Mouse (Mus musculus) embryonic facial prominence, embryonic 13.5 days (tissue): ENCODE results near the gene Aqp1. TPM values are rescaled to one million over a fixed set of nuclear protein-coding genes. Genes with fewer than 3 reads are reported as not detected.

Experiments
- ATAC-seq: fragments of 200-750 bp; cut with Nextera tagmentation; 2 replicates; pipeline ENCODE4 v1.8.0; 2017; ENCODE audit warnings: low read depth; ENCODE audit not compliant: insufficient number of reproducible peaks, insufficient read depth, low FRiP score, low TSS enrichment
- H3K27ac ChIP-seq: fragments of 300-500 bp; sonication (generic); 2 replicates; pipeline ENCODE4 v1.5.1; 2015; ENCODE audit warnings: moderate library complexity, mild to moderate bottlenecking, inconsistent platforms
- H3K27me3 ChIP-seq: fragments of 300-500 bp; sonication (generic); 2 replicates; pipeline ENCODE4 v1.6.1; 2015; ENCODE audit warnings: mild to moderate bottlenecking, inconsistent platforms
- H3K36me3 ChIP-seq: fragments of 300-500 bp; sonication (generic); 2 replicates; pipeline ENCODE4 v1.6.1; 2015; ENCODE audit warnings: mild to moderate bottlenecking, inconsistent platforms
- H3K4me1 ChIP-seq: fragments of 300-500 bp; sonication (generic); 2 replicates; pipeline ENCODE4 v1.6.1; 2015; ENCODE audit warnings: inconsistent platforms
- H3K4me2 ChIP-seq: fragments of 300-500 bp; sonication (generic); 2 replicates; pipeline ENCODE4 v1.6.1; 2015; ENCODE audit warnings: moderate library complexity, mild to moderate bottlenecking, inconsistent platforms
- H3K4me3 ChIP-seq: fragments of 300-500 bp; sonication (generic); 2 replicates; pipeline ENCODE4 v1.5.1; 2015; ENCODE audit warnings: mild to moderate bottlenecking, inconsistent platforms
- H3K9ac ChIP-seq: fragments of 300-500 bp; sonication (generic); 2 replicates; pipeline ENCODE4 v1.6.1; 2015; ENCODE audit warnings: mild to moderate bottlenecking, inconsistent platforms
- H3K9me3 ChIP-seq: fragments of 300-500 bp; sonication (generic); 2 replicates; pipeline ENCODE4 v1.6.1; 2016; ENCODE audit warnings: inconsistent platforms
- WGBS: fragments of 180-500 bp; shearing (Covaris S2); methylation state at CpG from one replicate; pipeline ENCODE4 v1.1.7; 2015; ENCODE audit warnings: mixed read lengths; 5-methylcytosine and 5-hydroxymethylcytosine counted together
- polyA plus RNA-seq: library from polyadenylated mRNA; unstranded; fragments of >200 nt; fragmentation: Nextera tagmentation; extraction: Ambion mirVana; gene quantifications from 2 replicates; pipeline ENCODE4 v1.2.1, GENCODE M21; 2015

The Aqp1 gene
- polyA plus RNA-seq, 1 experiment from 2014 or later = 46.6 TPM

GRCm38 (mm10) chr6:55367126-55367525, 30.9 kb downstream of the Aqp1 start:
- Histone ChIP-seq H3K36me3 (no peaks in the 10 kb centered on the region), H3K4me3 (no peak overlapping the region), H3K27me3 (no peaks in the 10 kb centered on the region), H3K9ac (no peak overlapping the region), H3K4me1 (no peaks in the 10 kb centered on the region), H3K4me2 (no peak overlapping the region), H3K9me3 (no peaks in the 10 kb centered on the region), H3K27ac (no peak overlapping the region)
- ATAC-seq = no peak

- Histone ChIP-seq H3K27ac (no peak overlapping the region), H3K27me3 (no peaks in the 10 kb centered on the region), H3K4me1 (0 out of 2 replicates have a peak, but pooled peaks cover 3% of the 10 kb centered on the region), H3K4me3 (no peak overlapping the region), H3K9me3 (no peaks in the 10 kb centered on the region), H3K9ac (no peak overlapping the region), H3K4me2 (no peak overlapping the region), H3K36me3 (no peaks in the 10 kb centered on the region)
- no peak for ATAC-seq
- 82% methylated on average over 6 of the region's 6 CpGs for WGBS
These were observed 34.6 kb downstream of the Aqp1 start for GRCm38 (mm10) chr6:55370831-55371230.

DNA sequence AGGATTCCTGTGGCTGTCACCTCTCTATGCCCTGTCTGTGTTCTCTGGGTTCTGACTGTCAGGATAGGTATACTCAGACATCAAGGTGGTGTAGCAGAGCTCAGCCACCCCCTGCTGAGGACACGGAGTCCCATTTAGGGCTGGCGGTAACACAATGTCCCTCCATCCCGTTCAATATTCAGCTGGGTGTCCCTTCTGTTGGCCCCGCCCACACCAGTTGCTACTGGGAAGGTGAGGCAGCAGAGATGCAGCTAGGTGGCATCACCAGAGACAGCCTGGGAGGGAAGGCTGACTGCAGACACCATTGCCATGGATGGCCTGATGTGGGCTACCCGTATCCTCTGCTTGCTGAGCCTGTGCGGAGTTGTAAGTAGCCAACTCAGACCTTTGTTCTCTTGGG, 39.8 kb downstream of the Aqp1 start, which contains the start of gene Ghrhr:
TSS of gene Ghrhr (plus strand) at position 220 of the 400 bp plus-strand sequence.
- Histone ChIP-seq H3K27me3 (peaks cover 4% of the 10 kb centered on the region; the same call in 1 of the 2 replicates), H3K36me3 (no peaks in the 10 kb centered on the region), H3K4me2 (no peak within 1 kb of the TSS), H3K4me3 (no peak within 1 kb of the TSS), H3K27ac (no peak within 1 kb of the TSS), H3K9me3 (no peaks in the 10 kb centered on the region), H3K4me1 (peaks cover 9% of the 10 kb centered on the region; the same call in 1 of the 2 replicates), H3K9ac (no peak within 1 kb of the TSS)
- no peak for ATAC-seq
- whole genome bisulfite sequencing = 74% methylated on average over 6 of the region's 6 CpGs

- 68% methylated on average over 5 of the region's 5 CpGs for WGBS
- H3K9ac ChIP-seq = no peak overlapping the region
- no peak overlapping the region for H3K4me2 ChIP-seq
- no peak overlapping the region for H3K4me3 ChIP-seq
- H3K9me3 ChIP-seq = no peaks in the 10 kb centered on the region
- ATAC-seq = no peak
- H3K4me1 ChIP-seq = peaks cover 9% of the 10 kb centered on the region; the same call in 1 of the 2 replicates
- no peak overlapping the region for H3K27ac ChIP-seq
- peaks cover 4% of the 10 kb centered on the region; the same call in 1 of the 2 replicates for H3K27me3 ChIP-seq
- H3K36me3 ChIP-seq = no peaks in the 10 kb centered on the region
These were observed 40.3 kb downstream of the Aqp1 start for GRCm38 (mm10) chr6:55376511-55376910.

- Histone ChIP-seq H3K4me2 (no peak overlapping the region), H3K4me3 (no peak overlapping the region), H3K36me3 (no peaks in the 10 kb centered on the region), H3K27me3 (peaks cover 4% of the 10 kb centered on the region; the same call in 1 of the 2 replicates), H3K9me3 (no peaks in the 10 kb centered on the region), H3K9ac (no peak overlapping the region), H3K27ac (no peak overlapping the region), H3K4me1 (peaks cover 9% of the 10 kb centered on the region; the same call in 1 of the 2 replicates)
- 77% methylated on average over 4 of the region's 4 CpGs for WGBS
- no peak for ATAC-seq
These were observed 41.2 kb downstream of the Aqp1 start for GRCm38 (mm10) chr6:55377461-55377860.

GRCm38 (mm10) chr6:55379641-55380335, 43.6 kb downstream of the Aqp1 start:
- Histone ChIP-seq H3K9me3 (no peaks in the 10 kb centered on the region), H3K4me3 (no peak overlapping the region), H3K4me2 (no peak overlapping the region), H3K4me1 (peaks cover 6% of the 10 kb centered on the region; the same call in 1 of the 2 replicates), H3K9ac (no peak overlapping the region), H3K27me3 (peaks cover 4% of the 10 kb centered on the region; the same call in 1 of the 2 replicates), H3K36me3 (no peaks in the 10 kb centered on the region), H3K27ac (no peak overlapping the region)
- ATAC-seq = no peak
- WGBS = 44% methylated on average over 3 of the region's 3 CpGs

GRCm38 (mm10) chr6:55381966-55382365, 45.7 kb downstream of the Aqp1 start:
- ATAC-seq = no peak
- 92% methylated on average over 4 of the region's 4 CpGs for WGBS

GRCm38 (mm10) chr6:55383897-55384296, 47.7 kb downstream of the Aqp1 start:
- no peaks in the 10 kb centered on the region for H3K9me3 ChIP-seq
- no peak overlapping the region for H3K4me3 ChIP-seq
- no peak overlapping the region for H3K9ac ChIP-seq
- H3K4me2 ChIP-seq = no peak overlapping the region
- H3K36me3 ChIP-seq = no peaks in the 10 kb centered on the region
- no peak overlapping the region for H3K27ac ChIP-seq
- H3K4me1 ChIP-seq = peaks cover 9% of the 10 kb centered on the region
- WGBS = 3% methylated on average over 1 of the region's 1 CpGs
- no peak for ATAC-seq
- H3K27me3 ChIP-seq = no peaks in the 10 kb centered on the region; the same call in 1 of the 2 replicates

More at GRCm38 (mm10) chr6:55381966-55382365, 45.7 kb downstream of the Aqp1 start:
- no peaks in the 10 kb centered on the region for H3K4me1 ChIP-seq
- no peaks in the 10 kb centered on the region for H3K36me3 ChIP-seq
- H3K9ac ChIP-seq = no peak overlapping the region
- no peak overlapping the region for H3K27ac ChIP-seq
- H3K4me3 ChIP-seq = no peak overlapping the region
- no peak overlapping the region for H3K4me2 ChIP-seq
- no peaks in the 10 kb centered on the region; the same call in 1 of the 2 replicates for H3K27me3 ChIP-seq
- H3K9me3 ChIP-seq = no peaks in the 10 kb centered on the region

DNA sequence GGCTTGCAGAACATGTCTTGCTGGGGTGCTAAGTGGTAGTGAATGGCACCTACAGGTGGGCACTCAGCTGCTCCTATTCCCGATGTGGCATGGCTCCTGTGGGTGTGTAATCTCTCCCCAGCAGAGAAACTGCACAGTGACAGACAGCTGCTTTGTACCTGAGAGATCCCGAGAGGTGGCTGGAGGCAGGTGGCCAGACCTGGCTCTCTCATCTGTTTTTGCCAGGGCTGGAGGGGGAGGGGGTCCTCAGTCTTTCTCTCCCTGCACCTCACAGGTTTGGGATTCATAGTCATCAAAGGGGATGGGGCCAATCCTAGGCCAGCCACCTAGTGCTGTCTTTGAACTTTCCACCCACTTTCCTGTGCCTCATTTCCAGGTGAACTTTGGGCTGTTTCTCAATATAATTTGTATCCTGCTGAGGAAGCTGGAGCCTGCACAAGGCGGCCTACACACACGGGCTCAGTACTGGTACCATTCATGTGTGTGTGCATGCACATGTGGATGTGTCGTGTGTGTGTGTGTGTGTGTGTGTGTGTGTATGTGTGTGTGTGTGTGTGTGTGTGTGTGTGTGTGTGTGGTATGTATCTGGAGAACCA, 48.2 kb downstream of the Aqp1 start:
- no peak for ATAC-seq

DNA sequence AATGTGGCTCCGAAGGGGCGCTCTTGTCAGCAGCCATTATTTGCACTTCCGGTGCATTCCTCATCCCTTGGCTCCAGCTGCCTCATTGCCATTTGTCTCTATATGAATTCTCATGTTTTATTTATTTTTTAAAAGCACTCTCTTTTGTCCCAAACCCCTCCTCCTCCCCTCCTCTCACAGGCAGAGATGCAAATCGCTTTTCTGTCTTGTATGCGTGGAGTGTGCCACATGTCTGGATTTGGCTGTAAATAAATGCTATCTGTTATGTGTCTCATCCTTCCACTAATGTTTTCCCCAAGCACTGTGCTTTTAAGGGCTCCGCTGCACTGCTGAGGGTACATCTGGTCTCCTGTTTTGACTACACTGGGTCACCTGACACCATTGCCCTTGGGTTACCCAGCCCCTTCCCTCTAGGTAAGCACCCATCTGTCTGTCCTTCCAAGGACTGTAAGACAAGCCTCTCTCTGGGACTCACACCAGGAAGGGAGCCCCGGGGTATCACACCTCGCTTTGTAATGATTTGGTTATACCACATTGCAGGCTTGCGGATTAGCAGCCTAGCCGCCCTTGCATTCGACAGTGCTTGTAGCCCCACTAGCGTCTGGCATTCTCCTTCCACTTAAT, 52.4 kb downstream of the Aqp1 start:
- ATAC-seq = no peak
- no peaks in the 10 kb centered on the region for H3K36me3 ChIP-seq
- peaks cover 4% of the 10 kb centered on the region; the same call in 1 of the 2 replicates for H3K27me3 ChIP-seq
- 44% methylated on average over 12 of the region's 12 CpGs for WGBS
- H3K4me3 ChIP-seq = no peak overlapping the region
- no peak overlapping the region for H3K27ac ChIP-seq
- H3K4me2 ChIP-seq = no peak overlapping the region
- H3K4me1 ChIP-seq = peaks cover 17% of the 10 kb centered on the region
- no peaks in the 10 kb centered on the region for H3K9me3 ChIP-seq
- no peak overlapping the region for H3K9ac ChIP-seq

More for the DNA sequence above, 48.2 kb downstream of the Aqp1 start:
- Histone ChIP-seq H3K4me1 (peaks cover 11% of the 10 kb centered on the region), H3K9ac (no peak overlapping the region), H3K9me3 (no peaks in the 10 kb centered on the region), H3K36me3 (no peaks in the 10 kb centered on the region), H3K4me3 (no peak overlapping the region), H3K27me3 (no peaks in the 10 kb centered on the region; the same call in 1 of the 2 replicates), H3K4me2 (no peak overlapping the region), H3K27ac (no peak overlapping the region)
- 67% methylated on average over 5 of the region's 5 CpGs for WGBS

DNA sequence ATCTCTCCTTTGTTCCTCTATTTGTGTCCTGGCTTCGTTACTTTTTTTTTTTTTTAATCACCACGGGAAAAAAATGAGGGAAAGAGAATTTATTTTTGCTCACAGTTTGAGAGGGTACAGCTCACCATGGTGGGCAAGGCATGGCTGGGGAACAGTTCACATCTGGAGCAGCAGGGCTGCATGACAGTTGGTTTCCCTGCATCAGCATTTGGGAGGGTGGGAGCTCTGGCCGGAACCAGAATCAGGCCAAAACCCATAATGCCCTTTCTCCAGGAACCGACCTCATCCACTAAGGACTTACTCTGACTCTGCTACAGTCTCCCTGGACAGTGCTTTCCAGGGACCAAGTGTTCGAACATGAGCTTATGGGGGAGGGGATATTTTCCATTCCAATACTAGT, 53.1 kb downstream of the Aqp1 start:
- Histone ChIP-seq H3K27me3 (peaks cover 4% of the 10 kb centered on the region; the same call in 1 of the 2 replicates), H3K9ac (no peak overlapping the region), H3K4me3 (no peak overlapping the region), H3K9me3 (no peaks in the 10 kb centered on the region), H3K4me2 (no peak overlapping the region), H3K27ac (no peak overlapping the region), H3K4me1 (peaks cover 17% of the 10 kb centered on the region), H3K36me3 (no peaks in the 10 kb centered on the region)
- WGBS = 66% methylated on average over 5 of the region's 5 CpGs
- no peak for ATAC-seq
